Mouse (Mus musculus) lung, adult 2 months (tissue): Measurements from ENCODE around the gene Sucnr1.

Source experiments
- CTCF ChIP-seq: fragments of 200-500 bp; IDR thresholded peaks from 2 replicates; pipeline ENCODE4 v1.5.1; 2011; ENCODE audit warnings: mild to moderate bottlenecking, low read length, control low read depth; ENCODE audit not compliant: insufficient read depth
- POLR2A ChIP-seq: fragments of 200-500 bp; IDR thresholded peaks from 2 replicates; pipeline ENCODE4 v1.6.1; 2011; ENCODE audit warnings: low read depth, mild to moderate bottlenecking, control low read depth, low read length, borderline replicate concordance; ENCODE audit errors: extremely low read depth

DNA sequence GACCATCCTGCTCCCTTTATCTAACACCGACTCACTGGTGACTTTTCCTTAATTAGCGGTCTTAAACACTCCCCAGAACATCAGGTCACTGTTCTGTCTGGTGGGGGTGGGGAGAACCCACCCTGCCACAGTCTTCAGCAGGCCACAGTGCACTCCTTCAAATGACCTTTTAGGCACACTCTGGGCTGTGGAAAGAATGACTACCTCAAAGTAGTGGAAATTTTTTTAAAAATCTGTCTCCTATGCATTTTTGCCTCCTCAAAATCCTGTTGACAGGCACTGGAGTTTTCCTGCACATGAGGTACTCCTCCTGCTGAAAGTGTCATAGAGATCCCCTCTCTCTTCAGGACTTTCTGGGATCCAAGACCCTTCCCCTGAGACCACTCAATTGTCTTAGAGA is 46.6 kb downstream of the Sucnr1 start:
- no peak for TF ChIP-seq POLR2A
- no peak for TF ChIP-seq CTCF
